In genomic region chr8:105325641-105326093, GRCm38 (mm10) we compare ENCODE assay signal across 8 mouse cellular contexts. TPM values are rescaled to one million over a fixed set of nuclear protein-coding genes. Genes with fewer than 3 reads are reported as not detected.
DNase-seq lines count a peak whose midpoint lies in the region; ATAC-seq lines count a peak whose summit lies in the region.

No protein-coding gene starts in this region.

- no peak for DNase-seq in heart, postnatal 36 days
- peak; percentile 26 for DNase-seq in CD4-positive helper T cell, adult 2 months (ENCODE audit: low read depth, low spot score)
- DNase-seq in embryonic facial prominence, embryonic 11.5 days (ENCODE audit: low spot score) = no peak
- peak; percentile 52 to 58 for DNase-seq in kidney, postnatal 4 days
- DNase-seq in layer of hippocampus, postnatal 36 days = no peak
- no peak for DNase-seq in cerebellum, adult 8-10 months

- no peaks in the 10 kb centered on the region for H3K27me3 ChIP-seq in heart, embryonic 13.5 days (replicated peaks)
- no peaks in the 10 kb centered on the region for H3K27me3 ChIP-seq in embryonic facial prominence, embryonic 11.5 days (ENCODE audit: control insufficient read depth, insufficient read depth, low read length)
- H3K27me3 ChIP-seq in neural tube, embryonic 13.5 days = no peaks in the 10 kb centered on the region

- 0% methylated on average over 12 of the region's 12 CpGs for WGBS in heart, embryonic 13.5 days
- under 1% methylated on average over 12 of the region's 12 CpGs for WGBS in embryonic facial prominence, embryonic 11.5 days
- under 1% methylated on average over 12 of the region's 12 CpGs for WGBS in neural tube, embryonic 13.5 days

- peak overlapping the region; percentile 94 for H3K9ac ChIP-seq in heart, embryonic 13.5 days
- H3K9ac ChIP-seq in embryonic facial prominence, embryonic 11.5 days (replicated peaks; ENCODE audit: low read length) = peak overlapping the region; percentile 78
- H3K9ac ChIP-seq in neural tube, embryonic 13.5 days = peak overlapping the region; percentile 91

- H3K4me3 ChIP-seq in heart, embryonic 13.5 days = peak overlapping the region; percentile 87
- H3K4me3 ChIP-seq in embryonic facial prominence, embryonic 11.5 days (ENCODE audit: low read depth, low read length) = peak overlapping the region; percentile 70
- H3K4me3 ChIP-seq in neural tube, embryonic 13.5 days = peak overlapping the region; percentile 79

- peaks cover 52% of the 10 kb centered on the region for H3K36me3 ChIP-seq in heart, embryonic 13.5 days
- peaks cover 12% of the 10 kb centered on the region for H3K36me3 ChIP-seq in embryonic facial prominence, embryonic 11.5 days (replicated peaks; ENCODE audit: control insufficient read depth, insufficient read depth, low read depth, low read length)
- peaks cover 43% of the 10 kb centered on the region for H3K36me3 ChIP-seq in neural tube, embryonic 13.5 days

- intact Hi-C loops in heart, postnatal 36 days (cut with DNase I) = loop anchor here (1.0 to 2.0 kb wide), 3 partner anchors 21 to 27 kb away; partner anchors contain the start of genes Elmo3 and Fhod1

- no peak for ATAC-seq in heart, embryonic 13.5 days (ENCODE audit: extremely low read depth, insufficient number of reproducible peaks, low FRiP score, low TSS enrichment)
- peak; percentile 73 for ATAC-seq in embryonic facial prominence, embryonic 11.5 days (replicated peaks; ENCODE audit: insufficient number of reproducible peaks, low FRiP score, low TSS enrichment, low read depth)
- ATAC-seq in neural tube, embryonic 13.5 days (ENCODE audit: low read depth) = peak; percentile 68

- peak overlapping the region; percentile 90 for H3K27ac ChIP-seq in heart, embryonic 13.5 days (replicated peaks)
- peak overlapping the region; percentile 22; the same call in 1 of the 2 replicates for H3K27ac ChIP-seq in embryonic facial prominence, embryonic 11.5 days (replicated peaks; ENCODE audit: low read depth, low read length)
- H3K27ac ChIP-seq in neural tube, embryonic 13.5 days (replicated peaks) = peak overlapping the region; percentile 87

- H3K9me3 ChIP-seq in heart, embryonic 13.5 days = no peaks in the 10 kb centered on the region
- no peaks in the 10 kb centered on the region for H3K9me3 ChIP-seq in embryonic facial prominence, embryonic 11.5 days (replicated peaks; ENCODE audit: control insufficient read depth, low read length)
- H3K9me3 ChIP-seq in neural tube, embryonic 13.5 days = no peaks in the 10 kb centered on the region

- peak overlapping the region; percentile 95 for H3K4me2 ChIP-seq in heart, embryonic 13.5 days
- peak overlapping the region; percentile 78 for H3K4me2 ChIP-seq in embryonic facial prominence, embryonic 11.5 days (ENCODE audit: low read depth, low read length)
- H3K4me2 ChIP-seq in neural tube, embryonic 13.5 days = peak overlapping the region; percentile 85

- H3K4me1 ChIP-seq in heart, embryonic 13.5 days = peaks cover 26% of the 10 kb centered on the region
- H3K4me1 ChIP-seq in embryonic facial prominence, embryonic 11.5 days (ENCODE audit: control insufficient read depth, insufficient read depth, low read length) = peaks cover 2% of the 10 kb centered on the region; the same call in 1 of the 2 replicates
- H3K4me1 ChIP-seq in neural tube, embryonic 13.5 days (replicated peaks) = peaks cover 27% of the 10 kb centered on the region

RNA-seq across cellular contexts. Expression of gene Lrrc29, which starts 0.4 kb away (rescaled TPM):
- 0.96 and 1.2 TPM in 2 replicates for polyA plus RNA-seq in heart, embryonic 13.5 days (2015; fragmentation: Nextera tagmentation; extraction: Ambion mirVana)
- 1 to 10 TPM; 1.2 to 1.3 TPM for total RNA-seq in heart, postnatal 36 days (2021)
- 0.83 and 0.98 TPM in 2 replicates for polyA plus RNA-seq in embryonic facial prominence, embryonic 11.5 days (2014; fragmentation: Nextera tagmentation; extraction: Ambion mirVana)
- polyA plus RNA-seq in neural tube, embryonic 13.5 days (2015; fragmentation: Nextera tagmentation; extraction: Ambion mirVana) = 1.2 and 1.3 TPM in 2 replicates
- total RNA-seq in layer of hippocampus, postnatal 36 days (2021) = 1 to 10 TPM; 5.9 to 7.8 TPM

RNA-seq across cellular contexts. Expression of gene Tmem208, which starts 0.5 kb away (rescaled TPM):
- 75.9 and 92.9 TPM in 2 replicates for polyA plus RNA-seq in heart, embryonic 13.5 days (2015; fragmentation: Nextera tagmentation; extraction: Ambion mirVana)
- 10 to 100 TPM; 22.1 to 24.0 TPM for total RNA-seq in heart, postnatal 36 days (2021)
- polyA plus RNA-seq in embryonic facial prominence, embryonic 11.5 days (2014; fragmentation: Nextera tagmentation; extraction: Ambion mirVana) = 91.7 and 99.6 TPM in 2 replicates
- 148 and 151 TPM in 2 replicates for polyA plus RNA-seq in neural tube, embryonic 13.5 days (2015; fragmentation: Nextera tagmentation; extraction: Ambion mirVana)
- 10 to 100 TPM; 44.1 to 47.9 TPM for total RNA-seq in layer of hippocampus, postnatal 36 days (2021)

RNA-seq across cellular contexts. Expression of gene Elmo3, which starts 20.3 kb away (rescaled TPM):
- 2.3 and 2.6 TPM in 2 replicates for polyA plus RNA-seq in heart, embryonic 13.5 days (2015; fragmentation: Nextera tagmentation; extraction: Ambion mirVana)
- 1 to 10 TPM; 1.2 to 1.3 TPM for total RNA-seq in heart, postnatal 36 days (2021)
- polyA plus RNA-seq in embryonic facial prominence, embryonic 11.5 days (2014; fragmentation: Nextera tagmentation; extraction: Ambion mirVana) = 2.8 and 3.3 TPM in 2 replicates
- 0.92 and 1.4 TPM in 2 replicates for polyA plus RNA-seq in neural tube, embryonic 13.5 days (2015; fragmentation: Nextera tagmentation; extraction: Ambion mirVana)
- under 1 TPM; 0.77 to 0.81 TPM for total RNA-seq in layer of hippocampus, postnatal 36 days (2021)

RNA-seq across cellular contexts. Expression of gene Fhod1, which starts 22.1 kb away (rescaled TPM):
- polyA plus RNA-seq in heart, embryonic 13.5 days (2015; fragmentation: Nextera tagmentation; extraction: Ambion mirVana) = 1.9 and 2.0 TPM in 2 replicates
- total RNA-seq in heart, postnatal 36 days (2021) = 1 to 10 TPM; 6.5 to 9.6 TPM
- 1.8 and 2.6 TPM in 2 replicates for polyA plus RNA-seq in embryonic facial prominence, embryonic 11.5 days (2014; fragmentation: Nextera tagmentation; extraction: Ambion mirVana)
- 0.28 and 0.63 TPM in 2 replicates for polyA plus RNA-seq in neural tube, embryonic 13.5 days (2015; fragmentation: Nextera tagmentation; extraction: Ambion mirVana)
- total RNA-seq in layer of hippocampus, postnatal 36 days (2021) = 1 to 10 TPM; 1.8 to 1.9 TPM

RNA-seq across cellular contexts. Expression of gene Slc9a5, which starts 23.0 kb away (rescaled TPM):
- 1.3 and 1.4 TPM in 2 replicates for polyA plus RNA-seq in heart, embryonic 13.5 days (2015; fragmentation: Nextera tagmentation; extraction: Ambion mirVana)
- under 1 TPM; 0.44 to 0.62 TPM for total RNA-seq in heart, postnatal 36 days (2021)
- 3.8 and 4.0 TPM in 2 replicates for polyA plus RNA-seq in embryonic facial prominence, embryonic 11.5 days (2014; fragmentation: Nextera tagmentation; extraction: Ambion mirVana)
- polyA plus RNA-seq in neural tube, embryonic 13.5 days (2015; fragmentation: Nextera tagmentation; extraction: Ambion mirVana) = 5.4 and 7.1 TPM in 2 replicates
- total RNA-seq in layer of hippocampus, postnatal 36 days (2021) = 10 to 100 TPM; 12.2 to 13.7 TPM

Comparison
In these comparisons a context has a peak if more than half of its experiments do, and no peak if none do; other contexts are left out.
1. H3K27ac ChIP-seq: peak in every context shown above with its lines; median percentile 90 in heart, embryonic 13.5 days; 87 in neural tube, embryonic 13.5 days; 22 in embryonic facial prominence, embryonic 11.5 days.
2. DNase-seq: peak in CD4-positive helper T cell, adult 2 months (single experiment) and kidney, postnatal 4 days (2 of 2); none in heart, postnatal 36 days (0 of 2), embryonic facial prominence, embryonic 11.5 days (single experiment), layer of hippocampus, postnatal 36 days (0 of 2) and cerebellum, adult 8-10 months (single experiment).
3. Peak in every context shown above with its lines, with median percentiles within 50 percentile points of each other: H3K4me2 ChIP-seq, H3K4me3 ChIP-seq and H3K9ac ChIP-seq.